Mouse (Mus musculus) retina, embryonic 14.5 days (tissue): ENCODE results near the gene Trib3.
"Not testable (repeated sequence)": the region's sequence is repeated elsewhere in the genome, so short reads cannot be mapped to it uniquely, and the experiment has no call there.

Source experiments
- DNase-seq: peaks from one replicate; pipeline ENCODE4 v3.0.0-alpha.2; 2015; ENCODE audit warnings: low spot score

The Trib3 gene

GRCm38 (mm10) chr2:152343329-152344213 is at the start of gene Trib3:
Trib3 (minus strand) TSS chr2:152344032.
- peak; percentile 86 for DNase-seq

GRCm38 (mm10) chr2:152393225-152394017 is 49.6 kb upstream of the Trib3 start:
- no peak for DNase-seq

- DNase-seq, result peak; percentile 86
Measured at GRCm38 (mm10) chr2:152392786-152393185, 49.0 kb upstream of the Trib3 start.

GRCm38 (mm10) chr2:152384191-152384590 is 40.4 kb upstream of the Trib3 start:
- DNase-seq, result no peak

DNA sequence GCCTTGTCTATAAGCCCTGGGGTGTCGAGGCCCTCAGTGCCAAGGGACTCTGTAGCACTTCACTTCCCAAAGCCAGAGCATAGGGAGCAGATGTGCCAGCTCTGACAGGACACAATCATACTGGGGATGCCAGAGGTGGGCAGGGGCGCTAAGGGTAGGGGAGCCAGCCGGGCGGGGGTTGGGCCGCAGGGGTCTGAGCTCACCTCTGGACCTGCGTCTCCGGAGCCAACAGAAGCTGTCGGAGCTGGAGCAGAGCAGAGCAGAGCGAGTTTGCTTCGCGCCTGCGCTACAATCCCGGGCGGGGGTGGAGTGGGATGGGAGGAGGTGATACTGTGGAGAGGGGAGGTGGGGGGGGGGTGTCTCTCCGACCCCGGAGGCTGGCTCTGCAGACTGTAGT is 32.5 kb upstream of the Trib3 start, which contains the start of gene Nrsn2:
Gene Nrsn2 (minus strand): TSS at position 294 of the 397 bp plus-strand sequence.
- peak; percentile 55 for DNase-seq

DNA sequence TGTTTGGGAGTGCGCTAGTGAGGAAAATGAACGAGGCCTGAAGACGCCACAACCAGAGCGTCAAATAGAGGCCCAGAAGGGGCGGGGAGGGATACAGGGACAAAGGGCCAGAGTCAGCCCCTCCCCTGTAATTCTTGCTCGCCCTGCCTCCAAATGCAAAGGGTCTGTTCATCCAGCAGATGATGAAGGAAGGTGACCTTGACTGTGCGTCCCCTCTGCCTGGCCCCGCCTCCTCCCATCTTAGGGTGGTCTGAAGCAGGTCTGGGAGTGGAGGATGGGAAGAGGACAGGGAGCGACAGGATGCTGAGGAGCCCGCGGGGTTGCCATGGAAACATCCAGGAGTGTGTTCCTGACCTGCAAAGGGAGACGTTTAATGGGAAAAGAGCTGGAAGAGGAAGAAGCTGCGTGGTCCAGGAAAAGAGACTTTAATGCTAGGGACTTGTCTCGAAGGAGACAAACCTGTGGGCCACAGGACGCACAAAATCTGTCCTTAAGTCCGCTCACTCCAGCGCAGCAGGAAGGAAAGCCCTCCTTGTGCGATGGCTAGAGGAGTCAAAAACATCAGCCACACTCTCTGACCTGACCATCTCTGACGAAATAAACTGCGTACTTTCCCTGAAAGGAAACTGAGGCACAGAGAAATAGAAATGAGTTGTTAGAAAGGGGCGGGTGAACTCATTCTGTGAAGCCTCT is 32.0 kb upstream of the Trib3 start:
- peak; percentile 80 for DNase-seq

- no peak for DNase-seq
Measured at GRCm38 (mm10) chr2:152373547-152373946, 29.7 kb upstream of the Trib3 start.

- no peak for DNase-seq
Measured at GRCm38 (mm10) chr2:152372661-152373060, 28.8 kb upstream of the Trib3 start.

DNA sequence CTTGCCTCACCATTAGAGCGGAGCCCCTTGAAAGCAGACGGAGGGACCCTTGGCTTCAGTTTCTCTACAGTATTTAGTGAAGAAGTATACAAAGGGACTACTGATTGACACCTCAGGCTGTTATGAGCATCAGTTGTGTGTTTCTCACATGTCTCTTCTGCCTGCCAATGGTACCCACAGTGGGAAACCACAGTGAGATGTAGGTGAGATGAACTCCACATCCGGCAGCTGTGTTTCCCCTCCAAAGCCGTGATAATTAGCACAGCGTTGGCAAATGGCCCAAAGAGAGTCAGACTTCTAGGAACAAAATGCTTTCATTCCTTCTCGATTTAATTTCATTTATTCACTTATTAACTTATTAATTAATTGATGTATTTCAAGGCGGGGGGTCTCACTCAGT is 28.3 kb upstream of the Trib3 start:
- no peak for DNase-seq

- DNase-seq, result peak; percentile 86
Measured at GRCm38 (mm10) chr2:152368532-152369140, 24.8 kb upstream of the Trib3 start.

DNA sequence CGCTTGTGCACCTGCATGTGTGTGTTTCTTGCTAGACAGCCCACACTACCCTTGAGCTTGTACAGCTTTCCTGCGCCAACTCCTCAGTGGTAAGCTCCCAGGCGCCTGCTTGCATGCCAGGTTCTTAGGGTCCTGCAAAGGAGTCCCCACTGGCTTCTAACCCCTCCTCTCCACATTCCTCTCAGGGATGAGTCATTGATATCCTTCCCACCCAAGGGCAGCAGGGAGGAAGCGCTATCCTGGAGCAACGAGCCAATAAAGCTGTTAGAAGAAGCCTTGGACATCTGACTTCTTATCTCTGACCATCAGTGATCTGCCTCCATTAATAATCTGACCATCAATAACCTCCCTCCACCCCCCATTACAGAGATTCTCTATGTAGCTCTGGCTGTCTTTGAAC is 24.1 kb upstream of the Trib3 start:
- no peak for DNase-seq

DNA sequence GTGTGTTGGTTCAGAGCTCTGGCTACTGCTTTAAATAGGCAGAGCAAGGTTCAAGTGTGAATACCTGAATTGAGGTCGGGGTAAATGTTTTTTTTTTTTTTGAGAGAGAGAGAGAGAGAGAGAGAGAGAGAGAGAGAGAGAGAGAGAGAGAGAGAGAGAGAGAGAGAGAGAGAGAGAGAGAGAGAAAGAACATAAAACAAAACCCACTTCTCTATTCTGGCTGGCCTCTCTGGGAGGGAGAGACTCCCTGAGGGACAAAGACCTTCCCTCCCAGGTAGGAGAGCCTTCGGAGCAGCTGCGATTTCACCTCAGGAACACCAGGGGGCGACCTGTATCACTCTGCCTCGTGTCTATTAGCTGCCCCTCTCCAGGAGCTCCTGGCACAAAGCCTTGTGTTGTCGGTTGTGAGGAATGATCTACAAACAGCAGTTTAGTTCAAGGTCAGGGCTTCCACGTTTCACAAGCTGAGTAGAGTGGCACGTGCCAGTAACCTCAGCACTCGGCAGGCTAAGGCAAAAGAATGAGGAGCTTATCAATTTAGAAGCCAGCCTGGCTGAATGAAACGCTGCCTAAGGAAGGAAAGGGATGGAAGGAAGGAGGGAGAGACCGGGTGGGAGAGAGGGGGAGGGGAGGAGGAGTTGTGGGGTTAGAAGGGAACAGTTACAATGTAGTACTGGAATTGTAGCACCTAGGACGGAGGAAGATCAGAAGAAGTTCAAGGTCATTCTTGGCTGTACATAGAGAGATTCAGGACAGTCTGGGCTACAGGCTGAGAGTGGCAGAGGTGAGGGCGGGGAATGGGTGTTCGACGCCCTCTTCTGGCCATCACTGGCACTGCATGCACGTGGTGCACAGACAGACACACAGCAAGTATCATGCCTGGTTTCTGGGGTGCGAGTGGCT is 19.7 kb upstream of the Trib3 start:
- peak; percentile 88 for DNase-seq

GRCm38 (mm10) chr2:152361193-152361592 is 17.4 kb upstream of the Trib3 start:
- no peak for DNase-seq

GRCm38 (mm10) chr2:152360271-152360775 is 16.5 kb upstream of the Trib3 start:
- no peak for DNase-seq

DNA sequence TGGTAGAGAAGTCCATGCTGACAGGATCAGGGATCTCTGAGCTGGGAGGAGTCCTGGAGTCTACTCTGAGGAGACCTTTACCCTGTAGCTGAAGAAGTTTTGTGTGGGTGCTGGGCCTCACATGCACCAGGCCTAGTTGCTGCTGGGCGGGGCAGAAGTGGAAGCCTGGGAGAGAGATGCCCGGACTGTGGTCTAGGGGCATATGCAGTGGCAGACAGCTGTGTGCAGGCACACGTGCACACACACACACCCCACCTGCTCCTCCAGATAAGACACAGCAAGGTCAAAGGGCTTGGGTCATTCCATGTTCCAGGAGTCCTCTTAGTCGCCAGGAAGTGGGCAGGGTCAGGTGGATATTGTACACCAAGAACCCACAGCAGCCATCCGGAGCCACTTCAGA is 15.8 kb upstream of the Trib3 start:
- no peak for DNase-seq

- not testable (repeated sequence) for DNase-seq
Measured at GRCm38 (mm10) chr2:152358977-152359376, 15.1 kb upstream of the Trib3 start.

- no peak for DNase-seq
Measured at GRCm38 (mm10) chr2:152357254-152357653, 13.4 kb upstream of the Trib3 start.

- DNase-seq, result no peak
Measured at GRCm38 (mm10) chr2:152349842-152350540, 6.2 kb upstream of the Trib3 start.

DNA sequence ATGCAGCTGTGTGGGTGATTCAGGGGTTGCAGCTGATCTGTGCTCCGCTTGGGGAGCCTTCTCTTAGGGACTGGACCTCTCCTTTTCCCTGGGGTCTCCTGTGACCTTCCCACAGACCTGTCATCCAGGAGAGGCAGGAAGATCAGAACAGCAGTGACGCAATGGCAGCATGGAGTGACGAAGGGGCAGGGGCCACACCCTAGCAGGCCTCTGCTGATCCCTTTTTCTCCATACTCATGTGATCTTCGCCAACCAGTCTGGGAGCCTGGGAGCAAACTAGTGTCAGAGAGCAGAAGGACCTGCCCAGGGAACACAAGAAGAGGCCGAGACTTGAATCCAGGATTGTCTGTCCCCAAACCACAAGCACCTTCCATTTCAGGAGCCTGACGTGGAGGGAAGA is 5.4 kb upstream of the Trib3 start:
- DNase-seq, result no peak

GRCm38 (mm10) chr2:152347722-152348121 is 3.9 kb upstream of the Trib3 start:
- no peak for DNase-seq
